ENCODE assay signal across 12 mouse cellular contexts in genomic region chr4:53337784-53338183, GRCm38 (mm10).
DNase-seq lines count a peak whose midpoint lies in the region; ATAC-seq and TF ChIP-seq lines count a peak whose summit lies in the region.
"Had no signal": no experiment of that assay in that cellular context is flagged by ENCODE, and none has a peak within 500 bp of the region (broad histone marks: within the 10 kb centered on the region; RNA-seq: fewer than 3 reads in every experiment).

No protein-coding gene starts in this region.

- DNase-seq in ZHBTc4 (ENCODE audit: low read depth, low spot score) = peak; percentile 68
- peak; percentile 41 for DNase-seq in kidney, postnatal 14 days
- DNase-seq in adipocyte (ENCODE audit: low spot score) = no peak
- DNase-seq in thymus, postnatal 36 days = no peak
- DNase-seq: thymus, postnatal 25 days had no signal

- peak; percentile 60; the same call in 1 of the 2 replicates for ATAC-seq in hindbrain, embryonic 16.5 days
- ATAC-seq in hindbrain, embryonic 12.5 days (ENCODE audit: low FRiP score) = no peak
- no peak for ATAC-seq in granulocyte monocyte progenitor cell, adult 5-6 weeks (replicated peaks; ENCODE audit: poor library complexity, severe bottlenecking)
- ATAC-seq: forebrain, embryonic 16.5 days had no signal

- no peaks in the 10 kb centered on the region; the same call in 1 of the 2 replicates for H3K4me1 ChIP-seq in hindbrain, embryonic 16.5 days (ENCODE audit: control insufficient read depth, insufficient read depth, low read depth, low read length)
- H3K4me1 ChIP-seq in hindbrain, embryonic 12.5 days = peaks cover 13% of the 10 kb centered on the region; the same call in 1 of the 2 replicates
- H3K4me1 ChIP-seq in E14TG2a.4 (replicated peaks; ENCODE audit: low read depth, low read length) = peaks cover 58% of the 10 kb centered on the region

- no peak overlapping the region for H3K4me2 ChIP-seq in hindbrain, embryonic 16.5 days (ENCODE audit: low read length)
- H3K4me2 ChIP-seq in hindbrain, embryonic 12.5 days (replicated peaks) = no peak overlapping the region
- H3K4me2 ChIP-seq: hindbrain, embryonic 15.5 days had no signal

- no peaks in the 10 kb centered on the region for H3K36me3 ChIP-seq in hindbrain, embryonic 16.5 days (ENCODE audit: control insufficient read depth, insufficient read depth, low read length)
- no peaks in the 10 kb centered on the region for H3K36me3 ChIP-seq in hindbrain, embryonic 12.5 days
- peaks cover 6% of the 10 kb centered on the region for H3K36me3 ChIP-seq in E14TG2a.4 (ENCODE audit: insufficient read depth, low read length)
- H3K36me3 ChIP-seq: G1E; hindbrain, embryonic 15.5 days had no signal

- H3K9ac ChIP-seq in hindbrain, embryonic 16.5 days (ENCODE audit: low read depth, low read length) = no peak overlapping the region
- H3K9ac ChIP-seq in hindbrain, embryonic 12.5 days = no peak overlapping the region
- H3K9ac ChIP-seq: hindbrain, embryonic 15.5 days had no signal

- TF ChIP-seq CTCF in E14TG2a.4 (conservative IDR thresholded peaks at IDR 0.05; ENCODE audit: low read length) = no peak

- WGBS in hindbrain, embryonic 16.5 days = 58% methylated on average over 8 of the region's 8 CpGs
- 44% methylated on average over 8 of the region's 8 CpGs for WGBS in hindbrain, embryonic 12.5 days

- H3K27me3 ChIP-seq in hindbrain, embryonic 16.5 days (replicated peaks; ENCODE audit: control insufficient read depth, insufficient read depth, low read length) = no peaks in the 10 kb centered on the region
- H3K27me3 ChIP-seq in hindbrain, embryonic 12.5 days = no peaks in the 10 kb centered on the region
- H3K27me3 ChIP-seq in E14TG2a.4 (ENCODE audit: insufficient read depth, low read length) = no peaks in the 10 kb centered on the region
- H3K27me3 ChIP-seq: hindbrain, embryonic 15.5 days had no signal

- peaks cover 5% of the 10 kb centered on the region for H3K9me3 ChIP-seq in hindbrain, embryonic 16.5 days (ENCODE audit: control insufficient read depth, low read length)
- peaks cover 7% of the 10 kb centered on the region; the same call in 1 of the 2 replicates for H3K9me3 ChIP-seq in hindbrain, embryonic 12.5 days (replicated peaks)
- peaks cover 17% of the 10 kb centered on the region for H3K9me3 ChIP-seq in E14TG2a.4 (ENCODE audit: low read length)
- H3K9me3 ChIP-seq: hindbrain, embryonic 15.5 days had no signal

- no peak overlapping the region for H3K4me3 ChIP-seq in hindbrain, embryonic 16.5 days (ENCODE audit: low read length)
- no peak overlapping the region for H3K4me3 ChIP-seq in hindbrain, embryonic 12.5 days
- peak overlapping the region; percentile 64 for H3K4me3 ChIP-seq in E14TG2a.4 (replicated peaks; ENCODE audit: low read length)
- H3K4me3 ChIP-seq: hindbrain, embryonic 15.5 days had no signal

- H3K27ac ChIP-seq in hindbrain, embryonic 16.5 days (ENCODE audit: low read depth, low read length) = no peak overlapping the region; the same call in 1 of the 2 replicates
- no peak overlapping the region for H3K27ac ChIP-seq in hindbrain, embryonic 12.5 days
- H3K27ac ChIP-seq: hindbrain, embryonic 15.5 days had no signal

Comparison
In these comparisons a context has a peak if more than half of its experiments do, and no peak if none do; other contexts are left out.
1. DNase-seq: peak in ZHBTc4 (single experiment) and kidney, postnatal 14 days (single experiment); none in adipocyte (single experiment) and thymus, postnatal 36 days (0 of 2).